Mouse (Mus musculus) urinary bladder, adult 2 months (tissue): Measurements from ENCODE around the gene Gm11115. TPM values are rescaled to one million over a fixed set of nuclear protein-coding genes. Genes with fewer than 3 reads are reported as not detected.

Experiments used
- DNase-seq: peaks from one replicate; pipeline ENCODE4 v3.0.0; 2022; ENCODE audit warnings: low spot score
- polyA plus RNA-seq: library from polyadenylated mRNA; depleted of rRNA; stranded (reverse); fragments of >200 nt; gene quantifications from 2 replicates; pipeline ENCODE4 v1.2.3, GENCODE M21; 2012; rRNA removed

Gm11115 gene
- not detected in 2 replicates for polyA plus RNA-seq

- DNase-seq, result no peak
Observed at GRCm38 (mm10) chr5:88153999-88154398, at the start of gene Gm11115. Gm11115 (minus strand) TSS chr5:88154099.

DNA sequence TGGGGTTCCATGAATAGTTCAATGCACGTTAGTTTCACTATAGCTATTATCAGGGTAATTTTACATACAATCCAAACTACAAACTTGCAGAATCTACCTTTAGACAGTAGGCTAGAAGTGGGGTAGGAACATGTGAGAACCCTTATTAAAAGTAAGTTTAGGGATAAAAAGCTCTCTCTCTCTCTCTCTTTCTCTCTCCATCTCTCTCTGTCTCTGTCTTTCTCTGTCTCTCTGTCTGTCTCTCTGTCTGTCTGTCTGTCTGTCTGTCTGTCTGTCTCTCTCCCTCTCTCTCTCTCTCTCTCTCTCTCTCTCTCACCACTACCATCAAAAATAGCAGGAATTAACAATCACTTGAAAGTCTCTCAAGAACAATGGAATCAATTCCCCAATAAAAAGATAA lies 42.5 kb downstream of the Gm11115 start, which contains the start of gene Gm11116:
TSS of gene Gm11116 (minus strand) at position 101 of the 400 bp plus-strand sequence.
- no peak for DNase-seq

Other genes with a start within 250 kb of the Gm11115 start
- gene Csn3, start 228.5 kb downstream of the Gm11115 start, polyA plus RNA-seq, result not detected in 2 replicates
- gene 2310003L06Rik, start 184.6 kb downstream of the Gm11115 start, polyA plus RNA-seq, result not detected in 2 replicates
- gene Gm28434, start 184.6 kb downstream of the Gm11115 start, polyA plus RNA-seq, result not detected in 2 replicates
- not detected in 2 replicates for gene Cabs1, start 174.7 kb downstream of the Gm11115 start, polyA plus RNA-seq
- not detected in 2 replicates for gene Smr3a, start 151.6 kb downstream of the Gm11115 start, polyA plus RNA-seq
- not detected in 2 replicates for gene Smr2, start 67.5 kb downstream of the Gm11115 start, polyA plus RNA-seq
- not detected in 2 replicates for gene Gm11116, start 42.6 kb downstream of the Gm11115 start, polyA plus RNA-seq
- not detected in 2 replicates for gene Gm7714, start 114.8 kb upstream of the Gm11115 start, polyA plus RNA-seq
- gene Prol1, start 163.2 kb upstream of the Gm11115 start, polyA plus RNA-seq, result not detected in 2 replicates
- gene Amtn, start 222.0 kb upstream of the Gm11115 start, polyA plus RNA-seq, result not detected in 2 replicates